ENCODE assay signal across 8 mouse cellular contexts in genomic region chrX:20547609-20548008, GRCm38 (mm10). TPM values are rescaled to one million over a fixed set of nuclear protein-coding genes. Genes with fewer than 3 reads are reported as not detected.
DNase-seq lines count a peak whose midpoint lies in the region; ATAC-seq lines count a peak whose summit lies in the region.

No protein-coding gene starts in this region.

- 35% methylated on average over 5 of the region's 5 CpGs for WGBS in intestine, embryonic 14.5 days

- no peaks in the 10 kb centered on the region for H3K9me3 ChIP-seq in intestine, embryonic 14.5 days (ENCODE audit: control insufficient read depth, low read length)

- no peak for ATAC-seq in intestine, embryonic 14.5 days (replicated peaks; ENCODE audit: low FRiP score, low TSS enrichment, low read depth)
- no peak for ATAC-seq in megakaryocyte, adult 5-6 weeks (ENCODE audit: poor library complexity, severe bottlenecking)

- peak overlapping the region; percentile 29; the same call in 1 of the 2 replicates for H3K4me3 ChIP-seq in intestine, embryonic 14.5 days (ENCODE audit: low read depth, low read length)

- no peaks in the 10 kb centered on the region for H3K4me1 ChIP-seq in intestine, embryonic 14.5 days (replicated peaks; ENCODE audit: control insufficient read depth, insufficient read depth, low read length)

- H3K27me3 ChIP-seq in intestine, embryonic 14.5 days (replicated peaks; ENCODE audit: control insufficient read depth, insufficient read depth, low read length), result no peaks in the 10 kb centered on the region

- H3K27ac ChIP-seq in intestine, embryonic 14.5 days (ENCODE audit: low read depth), result no peak overlapping the region

- H3K9ac ChIP-seq in intestine, embryonic 14.5 days (ENCODE audit: low read length), result no peak overlapping the region; the same call in 1 of the 2 replicates

- peak overlapping the region; percentile 53 for H3K4me2 ChIP-seq in intestine, embryonic 14.5 days (ENCODE audit: low read length)

- H3K36me3 ChIP-seq in intestine, embryonic 14.5 days (ENCODE audit: control insufficient read depth, insufficient read depth, low read length), result no peaks in the 10 kb centered on the region

- DNase-seq in heart, adult 18-20 months, result peak; percentile 10 to 38
- DNase-seq in heart, postnatal 4 days, result no peak
- DNase-seq in adrenal gland, postnatal 14 days, result peak; percentile 71
- no peak for DNase-seq in intestine, embryonic 14.5 days (ENCODE audit: low spot score)
- DNase-seq in lung, postnatal 4 days, result peak; percentile 43 to 55
- no peak for DNase-seq in embryo, embryonic 10.5 days (ENCODE audit: low spot score)
- no peak for DNase-seq in spleen, postnatal 36 days (ENCODE audit: low spot score in 2 of 2)

RNA-seq across cellular contexts. Expression of gene Rgn, which starts 2.0 kb away (rescaled TPM):
- under 1 TPM; 0.28 to 0.52 TPM for total RNA-seq in heart, adult 18-20 months (2021)
- 1 to 10 TPM; 1.1 to 1.7 TPM for total RNA-seq in heart, postnatal 4 days (2021)
- total RNA-seq in adrenal gland, postnatal 14 days (2021), result 3.6 and 82.0 TPM in 2 replicates
- 9.5 and 10.9 TPM in 2 replicates for polyA plus RNA-seq in intestine, embryonic 14.5 days (2014; fragmentation: Nextera tagmentation; extraction: Ambion mirVana)
- not detected in 2 replicates for total RNA-seq in megakaryocyte, adult 5-6 weeks (2015)
- not detected in 2 replicates for total RNA-seq in megakaryocyte, adult 5-6 weeks (2017)

Comparison
In these comparisons a context has a peak if more than half of its experiments do, and no peak if none do; other contexts are left out.
1. DNase-seq: peak in heart, adult 18-20 months (2 of 2), adrenal gland, postnatal 14 days (single experiment) and lung, postnatal 4 days (2 of 2); none in heart, postnatal 4 days (single experiment), intestine, embryonic 14.5 days (single experiment), embryo, embryonic 10.5 days (single experiment) and spleen, postnatal 36 days (0 of 2).